Mouse (Mus musculus) megakaryocyte progenitor cell, adult 5-6 weeks (primary cell): ENCODE measurements around the gene Foxd2. TPM values are rescaled to one million over a fixed set of nuclear protein-coding genes. Genes with fewer than 3 reads are reported as not detected.

Source experiments
- ATAC-seq: replicated peaks from 2 replicates; pipeline ENCODE4 v1.8.0; 2016; ENCODE audit warnings: mild to moderate bottlenecking, moderate TSS enrichment, inconsistent platforms; ENCODE audit not compliant: poor library complexity
- total RNA-seq, 2 experiments: library from RNA; stranded (forward) in 1 of 2; stranded (reverse) in 1 of 2; fragments of 157-497, 149-512 nt in 1 of 2; fragments of 200-1000 nt in 1 of 2; gene quantifications; 2 replicates each; pipeline versions ENCODE4 v1.2.3 to v1.2.4; 2015 to 2017

Foxd2 gene
- total RNA-seq, 2 experiments from 2014 or later, result 0.12 TPM; not detected in 1

DNA sequence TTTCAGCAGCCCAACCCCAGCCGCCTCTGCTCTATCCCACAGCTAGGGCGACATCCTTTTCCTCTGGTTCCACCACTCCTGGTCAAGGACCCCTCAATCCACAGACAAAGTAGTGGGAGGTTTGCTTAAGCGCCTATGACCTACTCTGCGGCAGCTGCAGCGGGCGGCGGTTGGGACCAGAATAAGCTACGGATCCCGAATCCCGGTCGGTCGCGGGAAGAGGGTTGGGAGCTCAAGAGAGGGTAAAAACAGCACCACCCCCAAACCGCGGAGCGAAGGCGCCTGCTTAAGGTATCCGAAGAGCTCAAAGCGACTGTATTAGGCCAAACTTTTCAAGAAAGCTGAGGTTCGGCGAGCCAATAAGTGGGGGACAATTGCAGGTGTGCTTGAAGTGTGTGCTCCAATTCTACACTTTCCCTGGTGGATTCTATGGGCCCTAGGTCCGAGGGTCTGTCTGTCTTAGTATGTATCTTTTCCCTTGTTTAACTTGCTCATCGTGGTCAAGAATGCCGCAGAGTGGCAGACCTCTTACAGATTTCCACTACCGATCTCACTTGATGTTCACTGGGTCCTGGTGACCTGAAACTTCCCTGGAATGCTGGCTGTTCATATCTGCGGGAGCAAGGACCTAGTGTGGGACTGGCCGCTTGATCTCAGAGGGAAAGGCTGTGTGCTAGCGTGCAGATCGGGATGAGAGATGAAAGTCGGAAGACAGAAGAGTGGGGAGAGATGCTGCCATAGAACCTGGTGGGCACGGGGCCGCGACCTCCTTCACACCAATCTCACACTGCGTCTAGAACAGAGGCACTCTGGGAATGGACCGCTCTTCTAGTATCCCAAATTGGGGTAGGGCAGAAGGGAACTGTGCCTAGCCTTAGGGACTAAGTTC, 4.3 kb upstream of the Foxd2 start:
- ATAC-seq, result no peak

DNA sequence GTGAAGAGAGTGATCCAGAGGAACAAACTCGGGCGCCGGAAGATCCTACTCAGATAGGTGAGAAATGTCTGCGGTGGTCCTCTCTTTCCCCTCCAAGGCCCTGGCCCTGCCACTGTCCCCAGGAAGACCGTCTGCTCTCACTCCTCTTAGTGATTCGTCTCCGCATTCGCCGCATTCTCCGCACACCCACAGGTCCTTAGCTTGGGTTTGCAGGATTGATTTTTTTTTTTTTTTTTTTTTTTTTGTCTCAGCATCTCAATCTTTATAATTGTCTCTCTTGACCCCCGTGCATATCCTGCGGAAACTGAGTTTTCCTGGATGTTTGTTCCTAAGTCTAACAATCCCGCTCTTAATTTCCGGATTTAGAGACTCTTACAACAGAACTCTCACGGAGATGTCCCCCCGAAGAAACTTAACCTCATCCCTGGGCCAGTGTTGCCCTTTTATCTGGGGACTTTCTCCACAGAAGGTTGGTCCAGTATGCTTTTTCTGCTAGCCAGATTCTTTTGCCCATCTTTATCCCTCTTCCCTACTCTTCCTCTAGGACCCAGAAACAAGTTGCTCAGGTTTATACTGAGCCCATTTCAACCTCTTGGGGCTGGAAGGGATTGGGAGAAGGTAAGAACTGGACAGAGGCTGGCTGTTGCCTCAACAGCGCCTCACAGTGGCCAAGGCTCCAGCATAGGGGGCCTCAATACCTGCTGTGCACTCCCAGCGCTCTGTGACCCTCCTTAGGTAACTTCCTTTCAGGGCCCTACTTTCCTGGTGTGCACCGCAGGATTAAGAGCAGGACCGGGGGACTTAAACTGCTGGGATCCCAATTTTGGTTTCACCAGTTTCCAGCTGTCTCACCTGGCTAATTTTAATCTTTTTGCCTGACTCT, 1.2 kb upstream of the Foxd2 start:
- ATAC-seq, result peak; percentile 53

DNA sequence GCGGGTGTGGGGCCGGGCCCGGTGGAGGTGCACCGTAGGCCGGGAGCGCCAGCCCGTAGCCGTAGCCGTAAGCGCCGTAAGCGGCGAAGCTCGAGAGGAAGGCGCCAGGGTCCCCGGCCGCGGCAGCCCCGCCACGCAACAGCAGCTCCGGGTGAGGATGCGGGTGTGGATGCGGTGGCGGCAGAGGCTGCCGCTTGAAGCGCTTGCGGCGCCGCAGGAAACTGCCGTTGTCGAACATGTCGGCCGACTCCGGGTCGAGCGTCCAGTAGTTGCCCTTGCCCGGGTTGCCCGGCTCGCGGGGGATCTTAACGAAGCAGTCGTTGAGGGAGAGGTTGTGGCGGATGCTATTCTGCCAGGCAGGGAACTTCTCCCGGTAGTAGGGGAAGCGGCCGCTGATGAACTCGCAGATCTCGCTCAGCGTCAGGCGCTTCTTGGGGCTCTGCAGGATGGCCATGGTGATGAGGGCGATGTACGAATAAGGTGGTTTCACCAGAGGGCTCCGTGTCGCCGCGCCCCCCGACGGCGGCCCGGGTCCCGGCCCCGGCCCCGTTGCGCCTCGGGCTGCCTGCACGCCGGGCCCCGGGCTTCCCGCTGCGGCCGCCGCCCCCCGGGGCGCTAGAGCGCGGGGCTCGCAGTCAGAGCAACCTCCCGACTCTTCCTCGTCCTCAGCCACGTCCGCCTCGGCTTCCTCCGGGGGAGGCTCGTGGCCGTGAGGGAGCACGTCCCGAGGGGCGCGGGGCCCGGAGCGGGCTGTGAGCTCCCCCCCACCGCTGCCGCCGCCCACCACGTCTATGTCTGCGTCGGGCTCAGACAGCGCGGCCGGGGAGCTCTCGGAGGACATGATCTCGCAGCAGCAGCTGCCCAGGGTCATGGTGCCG, 483 bp downstream of the Foxd2 start:
- no peak for ATAC-seq

DNA sequence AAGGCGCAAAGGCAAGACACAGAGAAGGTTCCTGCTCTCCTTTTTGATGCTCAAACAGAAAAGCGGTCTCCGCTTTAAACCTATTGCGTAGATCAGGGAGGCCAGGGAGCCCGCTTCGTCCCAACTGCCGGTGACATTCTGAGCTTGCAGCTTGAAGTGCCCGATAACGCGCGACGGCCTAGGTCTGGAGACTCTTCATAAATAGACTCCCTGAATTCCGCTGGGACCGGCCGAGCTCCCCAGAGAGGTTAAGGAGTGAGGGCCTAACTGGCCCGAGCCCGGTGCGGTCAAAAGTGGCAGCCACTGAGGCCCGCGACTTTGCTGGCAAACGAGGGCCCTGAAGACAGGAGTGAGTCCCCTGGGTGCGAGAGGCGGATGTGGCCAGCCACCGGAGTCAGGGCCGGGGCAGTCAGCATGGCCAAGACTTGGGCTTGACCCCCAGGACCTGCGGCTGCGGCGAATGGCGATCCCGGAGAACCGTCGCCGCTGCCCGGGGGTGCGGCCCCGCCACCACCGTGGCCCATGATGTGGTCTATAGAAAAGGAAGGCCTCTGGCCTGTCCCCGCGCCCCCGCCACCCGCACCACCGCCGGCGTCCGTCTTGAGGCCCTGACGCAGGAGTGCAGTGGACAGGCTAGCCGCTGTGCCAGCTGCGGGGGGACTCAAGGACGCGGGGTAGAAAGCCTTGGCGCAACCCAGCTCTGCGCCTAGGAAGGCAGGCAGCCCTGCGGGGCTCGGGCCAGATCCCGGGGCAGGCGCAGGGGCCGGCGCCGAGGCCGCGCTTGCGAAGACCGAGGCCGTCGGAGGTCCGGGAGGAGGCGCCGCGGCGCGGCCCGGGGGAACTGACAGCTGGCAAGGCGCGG, 1.4 kb downstream of the Foxd2 start:
- ATAC-seq, result no peak

DNA sequence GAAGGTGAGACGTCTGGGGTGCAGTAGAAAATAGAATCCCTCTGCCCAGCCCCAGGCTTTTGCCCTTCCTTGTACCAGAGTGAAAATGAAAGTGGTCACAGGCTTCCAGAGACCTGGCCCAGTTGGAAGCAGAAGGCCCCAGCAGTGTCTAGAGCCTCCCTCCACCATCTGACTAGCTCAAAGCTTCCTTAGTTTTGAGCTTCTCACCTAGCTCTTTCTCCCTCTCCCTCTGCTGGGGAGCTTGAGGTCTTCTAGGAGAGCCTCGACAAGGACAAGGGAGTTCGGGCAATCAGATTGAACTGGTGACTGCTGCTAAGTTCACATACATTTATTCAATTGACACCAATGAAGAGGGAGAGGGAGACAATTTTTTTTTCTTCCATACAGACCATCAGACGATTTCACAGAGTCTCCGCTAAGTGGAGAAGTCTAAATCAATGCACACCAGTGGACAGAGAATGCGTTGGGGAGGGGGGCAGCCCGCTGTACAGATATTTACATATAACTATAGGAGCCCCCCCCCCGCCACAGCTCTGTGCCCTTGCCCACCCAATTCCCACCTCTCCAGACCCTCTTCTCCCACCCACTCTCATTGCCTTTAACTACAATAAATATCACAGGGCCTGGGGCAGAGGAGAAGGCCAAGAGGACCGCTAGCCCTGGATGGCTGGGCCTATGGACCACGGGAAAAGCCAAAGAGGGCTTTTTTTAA, 2.5 kb downstream of the Foxd2 start:
- no peak for ATAC-seq

DNA sequence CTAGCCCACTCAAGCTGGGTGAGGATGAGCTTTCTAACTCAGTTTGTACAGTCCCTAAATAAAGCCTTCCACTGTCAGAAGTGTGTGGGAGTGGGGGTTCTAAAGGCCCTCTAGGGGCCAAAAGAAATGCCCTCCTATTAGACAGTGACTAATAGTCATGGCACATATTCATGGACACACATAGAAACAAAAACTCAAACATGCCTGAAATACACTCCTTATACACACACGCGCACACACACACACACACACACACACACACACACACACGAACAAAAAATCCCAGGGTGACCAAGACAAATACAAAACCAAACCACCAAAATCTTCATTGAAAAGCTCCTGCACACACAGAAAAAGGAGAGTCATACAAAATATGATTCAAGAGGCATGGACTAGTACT, 3.2 kb downstream of the Foxd2 start:
- ATAC-seq, result no peak

DNA sequence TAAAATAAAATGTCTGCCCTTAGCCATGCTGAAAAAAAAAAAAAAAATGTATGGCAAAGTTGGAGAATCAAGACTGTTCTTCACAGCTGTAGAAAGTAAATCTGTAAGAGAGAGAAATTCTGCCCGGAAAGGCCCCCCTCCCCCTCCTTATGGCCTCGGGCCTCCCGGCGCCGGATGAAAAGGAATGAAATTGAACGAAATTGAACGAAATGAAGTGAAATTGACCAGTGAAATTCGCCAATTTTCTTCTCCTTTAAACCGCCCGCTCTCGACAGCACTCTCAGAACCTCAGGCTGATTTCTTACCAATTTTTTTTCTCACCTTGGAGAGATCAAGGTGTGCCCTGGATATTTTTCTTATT, 5.3 kb downstream of the Foxd2 start:
- no peak for ATAC-seq

DNA sequence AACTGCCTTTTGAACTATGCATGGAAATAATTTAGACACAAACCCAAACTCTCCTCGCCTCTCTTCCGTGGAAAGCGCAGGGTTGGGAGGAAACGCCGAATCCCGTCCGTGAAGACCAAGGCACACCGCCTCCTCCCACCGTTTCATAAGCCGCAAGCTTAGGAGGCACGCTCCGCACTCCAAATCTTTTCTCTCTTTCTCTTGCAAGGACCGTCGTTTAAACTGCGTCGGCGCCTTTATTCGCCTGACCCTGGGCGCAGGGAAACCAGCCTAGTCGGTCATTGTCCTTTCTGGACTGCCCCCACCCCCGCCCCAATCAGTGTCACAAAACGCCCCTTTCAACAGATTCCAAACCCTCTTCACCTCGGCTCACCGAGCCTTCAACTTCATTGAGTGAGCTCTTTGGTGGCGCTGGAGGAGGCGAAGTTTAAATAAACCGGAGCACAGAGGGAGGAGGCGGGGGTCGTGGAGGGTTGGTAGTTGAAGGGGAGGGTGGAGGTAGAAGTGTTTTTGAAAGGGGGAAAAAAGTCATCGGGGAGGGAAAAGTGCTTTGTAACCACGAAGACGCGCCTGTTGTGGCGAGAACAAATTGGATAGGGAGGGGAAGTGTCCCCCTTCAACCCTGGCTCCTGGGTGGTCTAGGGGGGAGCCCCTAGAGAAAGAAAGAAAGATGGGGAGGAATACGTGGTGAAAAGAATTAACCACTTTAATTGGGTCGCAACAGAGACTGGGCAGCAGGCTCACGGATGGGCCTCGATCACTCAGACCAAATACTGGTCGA, 5.8 kb downstream of the Foxd2 start:
- ATAC-seq, result no peak

DNA sequence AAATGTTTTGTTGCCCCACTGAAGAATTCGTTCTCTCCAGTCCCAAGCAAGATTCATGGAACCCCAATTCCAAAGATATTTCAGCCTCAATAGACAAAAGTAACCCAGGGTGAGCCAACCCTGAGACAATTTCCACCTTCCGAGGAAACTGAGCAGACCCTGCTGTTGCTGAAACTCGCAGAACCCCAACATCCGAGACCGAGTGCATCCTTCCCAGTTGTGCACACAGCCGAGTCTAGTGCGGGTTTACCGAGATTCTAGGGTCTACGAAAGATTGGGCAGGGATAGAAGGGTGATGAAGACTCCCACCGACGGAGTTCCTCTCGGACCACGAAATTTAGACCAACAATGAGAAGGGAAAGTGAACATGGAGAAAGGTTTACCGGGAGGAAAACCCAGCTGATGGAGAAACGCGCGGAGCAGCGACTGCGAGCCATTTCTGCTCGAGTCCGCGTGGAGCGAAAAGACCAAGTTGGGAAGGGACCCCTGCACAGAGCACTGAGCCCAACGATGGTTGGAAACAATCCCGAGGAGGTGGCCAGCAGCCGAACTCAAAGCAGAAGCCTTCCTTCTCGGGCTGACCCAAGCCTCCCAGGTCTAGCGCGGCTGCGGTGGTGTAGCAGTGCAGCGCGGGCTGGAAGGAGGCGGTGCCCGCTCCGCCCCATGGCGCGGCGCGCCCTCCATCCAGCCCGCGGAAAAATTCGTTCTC, 6.9 kb downstream of the Foxd2 start:
- peak; percentile 53 for ATAC-seq

DNA sequence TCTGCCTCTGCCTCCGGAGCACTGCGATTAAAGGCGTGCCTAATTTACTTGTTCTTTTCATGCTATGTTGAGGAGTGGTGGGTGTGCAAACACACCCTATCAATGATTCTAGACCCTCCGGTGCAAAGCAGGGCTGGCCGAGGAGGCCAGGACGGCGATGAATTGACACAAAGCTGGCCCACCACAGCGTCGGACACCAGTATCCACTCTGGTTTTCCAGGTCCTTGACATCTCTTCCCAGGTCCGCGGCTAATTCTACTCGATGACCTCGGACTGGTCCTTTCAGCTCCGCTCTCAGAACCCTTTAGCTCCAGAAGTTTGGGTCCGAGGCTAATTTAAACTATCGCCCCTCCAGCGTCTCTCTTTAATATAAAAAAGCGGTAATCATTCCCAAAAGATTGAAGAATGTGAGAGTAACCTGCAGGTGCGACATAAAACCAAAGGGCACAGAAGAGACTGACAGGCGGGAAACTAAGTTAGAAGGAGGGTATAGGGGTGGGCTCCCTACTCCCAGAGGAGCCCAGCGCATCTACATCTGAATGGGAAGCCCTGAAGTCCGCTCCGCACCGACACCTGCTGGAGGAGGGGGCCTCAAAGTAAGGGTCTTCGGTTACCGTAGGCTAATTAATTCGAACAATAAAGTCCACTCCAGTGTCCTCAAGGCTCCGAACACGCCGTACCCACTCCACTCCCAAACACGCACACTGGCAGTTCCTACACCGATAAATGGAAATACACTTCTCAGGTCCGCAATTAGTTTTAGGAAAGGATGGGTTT, 7.6 kb downstream of the Foxd2 start:
- ATAC-seq, result no peak

DNA sequence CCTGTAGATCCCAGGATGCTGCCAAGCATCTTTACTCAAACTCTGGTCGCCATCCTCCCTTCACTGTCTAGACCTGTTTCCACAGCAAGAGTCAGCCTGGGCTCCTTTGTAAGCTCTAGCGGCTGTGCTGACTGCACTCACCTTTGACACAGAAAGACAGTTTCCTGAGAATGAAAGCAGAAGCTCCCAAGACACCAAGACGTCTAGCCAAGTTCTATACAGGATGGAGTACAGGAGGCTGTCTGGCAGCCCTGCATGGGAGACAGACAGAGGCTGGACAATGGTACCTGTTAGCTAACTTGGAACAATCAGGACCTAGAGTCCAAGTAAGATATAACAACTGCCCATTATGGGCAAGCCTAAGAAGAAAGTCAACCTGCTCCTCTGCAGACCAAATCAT, 8.8 kb downstream of the Foxd2 start:
- no peak for ATAC-seq

DNA sequence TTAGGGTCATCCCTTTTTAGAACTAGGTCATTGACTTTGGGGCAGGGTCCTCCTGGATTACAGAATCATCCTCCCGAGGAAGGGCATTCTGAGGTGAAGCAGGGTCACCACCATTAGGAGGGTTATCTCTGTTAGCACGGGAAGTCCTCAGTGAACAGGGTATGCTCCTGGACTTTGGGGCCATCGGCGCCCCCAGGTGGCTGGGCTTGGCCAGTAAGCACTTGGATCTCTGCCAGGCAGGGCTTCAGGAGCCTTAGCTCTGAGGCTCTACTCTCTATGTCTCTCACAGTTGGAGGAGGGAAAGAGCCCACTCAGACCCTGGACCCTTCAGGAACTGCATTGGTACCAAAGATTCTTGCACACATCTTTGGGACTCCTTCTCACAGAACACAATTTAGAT, 10.8 kb downstream of the Foxd2 start:
- peak; percentile 67 for ATAC-seq

DNA sequence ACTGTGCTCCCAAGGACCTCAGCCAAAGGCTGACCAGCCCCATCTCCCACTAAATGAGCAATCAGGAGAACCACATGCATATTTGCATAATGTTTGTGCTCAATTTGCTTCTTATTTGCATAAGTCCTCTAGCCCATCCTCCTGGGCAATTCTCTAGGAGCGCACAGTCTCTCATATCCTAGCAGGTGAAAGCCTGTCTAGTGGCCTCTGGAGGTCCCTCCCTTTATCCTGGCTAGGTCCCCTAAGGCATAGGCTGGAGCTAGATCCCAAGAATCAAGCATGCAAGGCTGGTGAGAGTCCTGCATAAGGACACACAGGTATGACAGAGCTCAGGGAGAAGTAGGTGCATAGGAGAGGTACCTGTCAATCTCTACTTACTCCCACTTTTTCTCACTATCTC, 26.4 kb downstream of the Foxd2 start:
- no peak for ATAC-seq

DNA sequence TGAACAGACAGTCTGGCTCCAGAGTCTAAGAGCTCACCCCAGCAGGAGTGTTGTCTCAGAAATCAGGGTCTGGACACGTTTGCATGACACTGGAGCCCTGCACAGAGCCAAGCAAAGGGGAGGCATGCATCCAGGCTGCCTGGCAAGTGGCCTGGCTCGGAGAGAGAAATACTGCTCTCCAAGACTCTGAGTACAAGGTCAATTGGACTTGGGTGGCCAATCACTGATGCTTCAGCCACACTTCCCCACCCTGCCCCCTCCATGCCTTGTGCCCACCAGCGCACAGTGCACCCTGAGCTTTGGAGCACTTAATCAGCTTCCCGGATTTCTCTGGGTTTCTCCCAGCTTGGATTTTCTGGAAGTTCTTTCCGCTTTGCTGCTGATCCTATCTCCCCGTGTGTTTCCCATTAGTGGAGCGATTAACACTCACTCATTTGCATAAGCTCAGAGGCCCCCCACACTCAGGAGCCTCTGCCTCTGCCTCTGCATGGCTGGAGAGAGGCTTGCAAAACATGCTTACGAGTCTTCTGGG, 32.2 kb downstream of the Foxd2 start:
- no peak for ATAC-seq

DNA sequence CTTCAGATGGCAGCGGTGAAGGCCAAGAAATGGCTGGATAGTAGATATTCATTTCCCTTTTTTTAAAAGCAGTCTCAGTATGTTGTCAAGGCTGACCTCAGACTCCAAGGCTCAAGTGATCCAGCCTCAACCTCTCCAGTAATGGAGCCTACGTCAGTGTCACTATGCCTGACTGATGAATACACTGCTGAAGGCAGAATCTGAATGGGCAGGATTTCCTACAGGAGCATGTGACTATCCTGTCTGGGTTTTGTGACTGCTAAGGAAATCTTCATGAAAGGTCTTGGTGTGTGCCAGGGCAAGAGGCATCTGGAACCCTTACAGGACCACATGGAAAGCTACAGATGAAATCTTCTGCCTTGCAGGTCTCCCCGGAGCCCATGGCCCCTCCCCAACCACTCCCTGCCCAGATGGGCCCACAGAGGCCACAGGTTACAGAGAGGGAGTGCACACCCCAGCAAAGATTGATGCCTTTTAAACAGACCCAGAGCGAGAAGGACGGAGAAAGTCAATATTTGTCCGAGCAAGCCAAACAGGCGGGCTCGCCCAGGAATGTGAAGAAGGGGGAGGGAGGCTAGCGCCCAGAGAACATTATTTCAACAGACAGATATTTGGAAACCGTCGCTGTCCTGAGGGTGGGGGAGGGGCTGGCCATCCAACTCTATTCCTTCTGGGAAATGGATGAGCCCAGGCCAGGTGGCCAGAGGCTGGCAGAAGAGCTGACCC, 38.7 kb downstream of the Foxd2 start:
- no peak for ATAC-seq

DNA sequence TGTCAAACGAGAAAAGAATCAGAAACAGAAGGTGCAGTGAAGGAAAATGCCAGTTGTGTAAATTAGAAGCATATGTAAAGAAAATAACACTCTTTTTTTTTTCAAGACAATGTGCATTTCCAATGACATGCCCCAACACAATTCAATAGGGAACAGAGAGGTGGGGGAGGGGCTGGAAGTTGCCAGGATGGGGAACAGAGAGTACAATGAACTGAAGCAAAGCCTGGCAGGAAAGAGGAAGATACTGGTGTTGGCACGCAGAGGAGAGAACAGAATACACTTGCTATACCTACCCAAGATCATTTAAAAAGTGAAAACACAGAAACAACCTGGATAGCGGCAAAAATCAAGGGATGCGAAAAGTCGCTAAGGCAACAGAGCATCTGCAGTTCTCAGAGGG, 45.5 kb downstream of the Foxd2 start:
- peak; percentile 74 for ATAC-seq
